Mouse (Mus musculus) embryonic facial prominence, embryonic 14.5 days (tissue): ENCODE measurements around the gene Slc38a2. TPM values are rescaled to one million over a fixed set of nuclear protein-coding genes. Genes with fewer than 3 reads are reported as not detected.

ENCODE experiments used
- ATAC-seq: fragments of 200-750 bp; cut with Nextera tagmentation; 2 replicates; pipeline ENCODE4 v1.8.0; 2017; ENCODE audit warnings: low read depth, moderate number of reproducible peaks, moderate TSS enrichment
- DNase-seq: peaks from one replicate; pipeline ENCODE4 v3.0.0-alpha.2; 2015; ENCODE audit warnings: low spot score
- H3K27ac ChIP-seq: fragments of 300-500 bp; sonication (generic); replicated peaks from 2 replicates; pipeline ENCODE4 v1.5.1; 2014; ENCODE audit warnings: low read depth, mild to moderate bottlenecking, low read length, moderate library complexity
- H3K27me3 ChIP-seq: fragments of 300-500 bp; sonication (generic); replicated peaks from 2 replicates; pipeline ENCODE4 v1.6.1; 2014; ENCODE audit warnings: low read length; ENCODE audit not compliant: control insufficient read depth, insufficient read depth
- H3K36me3 ChIP-seq: fragments of 300-500 bp; sonication (generic); 2 replicates; pipeline ENCODE4 v1.6.1; 2014; ENCODE audit warnings: low read length, mixed read lengths; ENCODE audit not compliant: control insufficient read depth, insufficient read depth
- H3K4me1 ChIP-seq: fragments of 300-500 bp; sonication (generic); 2 replicates; pipeline ENCODE4 v1.6.1; 2014; ENCODE audit warnings: antibody characterized with exemption, low read length; ENCODE audit not compliant: control insufficient read depth, insufficient read depth
- H3K4me2 ChIP-seq: fragments of 300-500 bp; sonication (generic); 2 replicates; pipeline ENCODE4 v1.6.1; 2014; ENCODE audit warnings: low read depth, mild to moderate bottlenecking, low read length, moderate library complexity, mixed read lengths
- H3K4me3 ChIP-seq: fragments of 300-500 bp; sonication (generic); 2 replicates; pipeline ENCODE4 v1.5.1; 2014; ENCODE audit warnings: low read depth, mild to moderate bottlenecking, low read length
- H3K9ac ChIP-seq: fragments of 300-500 bp; sonication (generic); 2 replicates; pipeline ENCODE4 v1.6.1; 2014; ENCODE audit warnings: low read depth, mild to moderate bottlenecking, low read length, moderate library complexity, mixed read lengths
- H3K9me3 ChIP-seq: fragments of 300-500 bp; sonication (generic); 2 replicates; pipeline ENCODE4 v1.6.1; 2016; ENCODE audit warnings: low read length; ENCODE audit not compliant: control insufficient read depth
- WGBS: fragments of 180-500 bp; shearing (Covaris S2); extraction: QIAGEN DNeasy Blood & Tissue Kit; methylation state at CpG from one replicate; pipeline ENCODE4 v1.1.7; 2014; 5-methylcytosine and 5-hydroxymethylcytosine counted together
- polyA plus RNA-seq: library from polyadenylated mRNA; unstranded; fragments of >200 nt; fragmentation: Nextera tagmentation; extraction: Ambion mirVana; gene quantifications from 2 replicates; pipeline ENCODE4 v1.2.1, GENCODE M21; 2014

Gene Slc38a2
- polyA plus RNA-seq, 1 experiment from 2014 or later, result 147 TPM

DNA sequence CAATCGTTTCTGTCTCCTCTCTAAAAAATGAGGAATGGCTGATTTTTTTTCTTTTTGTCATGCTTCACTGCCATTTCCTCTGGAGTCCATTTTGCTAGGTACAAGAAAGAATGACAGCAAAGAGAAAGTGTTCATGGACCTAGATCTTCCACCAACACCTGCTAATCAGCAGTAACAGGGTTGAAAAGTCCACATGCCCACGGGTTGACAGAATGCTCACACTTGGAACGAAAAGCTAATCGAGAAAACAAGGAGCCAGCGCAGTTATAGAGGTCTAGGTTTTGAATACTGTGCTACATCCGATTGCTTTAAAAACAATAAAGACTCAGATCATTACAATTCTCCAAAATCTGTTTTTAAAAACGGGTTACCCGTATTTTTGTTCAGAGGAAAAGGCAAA, 8.9 kb upstream of the Slc38a2 start:
- H3K27ac ChIP-seq, result peak overlapping the region; percentile 100; the same call in 1 of the 2 replicates
- H3K36me3 ChIP-seq, result no peaks in the 10 kb centered on the region

GRCm38 (mm10) chr15:96707936-96708335, 8.4 kb upstream of the Slc38a2 start:
- peaks cover 18% of the 10 kb centered on the region for H3K4me1 ChIP-seq

More for the DNA sequence above, 8.9 kb upstream of the Slc38a2 start:
- DNase-seq (no peak), ATAC-seq (no peak)
- Histone ChIP-seq H3K4me3 (no peak overlapping the region), H3K4me1 (peaks cover 18% of the 10 kb centered on the region), H3K27me3 (no peaks in the 10 kb centered on the region), H3K9ac (no peak overlapping the region), H3K9me3 (no peaks in the 10 kb centered on the region), H3K4me2 (peak overlapping the region; percentile 88; the same call in 1 of the 2 replicates)
- 83% methylated on average over 8 of the region's 8 CpGs for WGBS

DNA sequence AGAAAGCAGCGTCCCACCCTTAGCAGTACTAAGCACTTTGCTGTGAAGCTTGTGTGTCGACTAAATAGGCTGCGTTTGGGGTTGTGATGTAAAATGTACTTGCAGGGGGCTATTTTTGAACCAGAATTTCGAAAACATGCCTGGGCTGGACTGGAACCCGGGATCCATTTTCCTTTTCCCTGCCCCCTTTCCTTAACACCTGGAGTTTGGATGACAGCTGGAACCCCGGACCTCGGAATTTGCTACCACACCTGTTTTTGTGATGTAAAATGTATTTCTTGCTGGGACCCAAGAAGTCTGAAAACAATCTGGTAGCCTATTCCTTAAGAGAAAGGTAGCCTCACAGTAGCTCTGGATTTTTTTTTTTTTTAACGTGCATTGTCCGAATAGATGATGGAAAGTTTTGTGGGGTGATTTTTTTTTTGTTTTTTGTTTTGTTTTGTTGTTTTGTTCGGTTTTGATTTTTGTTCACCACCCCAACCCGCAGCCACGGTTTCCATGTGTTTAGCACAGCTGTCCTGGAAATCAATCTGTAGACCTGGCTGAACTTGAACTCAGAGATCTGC, 3.0 kb upstream of the Slc38a2 start:
- no peak overlapping the region for H3K4me2 ChIP-seq
- DNase-seq (no peak), ATAC-seq (no peak)
- no peak overlapping the region for H3K27ac ChIP-seq
- H3K9me3 ChIP-seq, result no peaks in the 10 kb centered on the region
- WGBS, result 82% methylated on average over 12 of the region's 12 CpGs
- H3K9ac ChIP-seq, result no peak overlapping the region
- H3K4me1 ChIP-seq, result peaks cover 11% of the 10 kb centered on the region
- H3K4me3 ChIP-seq, result no peak overlapping the region
- peaks cover 11% of the 10 kb centered on the region for H3K36me3 ChIP-seq
- no peaks in the 10 kb centered on the region for H3K27me3 ChIP-seq

More at GRCm38 (mm10) chr15:96707936-96708335, 8.4 kb upstream of the Slc38a2 start:
- H3K36me3 ChIP-seq, result no peaks in the 10 kb centered on the region
- DNase-seq (no peak), ATAC-seq (no peak)
- no peak overlapping the region for H3K4me3 ChIP-seq
- H3K27me3 ChIP-seq, result no peaks in the 10 kb centered on the region
- H3K27ac ChIP-seq, result no peak overlapping the region
- H3K9me3 ChIP-seq, result no peaks in the 10 kb centered on the region
- H3K4me2 ChIP-seq, result no peak overlapping the region
- 64% methylated on average over 2 of the region's 2 CpGs for WGBS
- H3K9ac ChIP-seq, result no peak overlapping the region

- no peak for DNase-seq
- WGBS, result 23% methylated on average over 13 of the region's 13 CpGs
- no peaks in the 10 kb centered on the region for H3K27me3 ChIP-seq
- no peak for ATAC-seq
- H3K27ac ChIP-seq, result peak overlapping the region; percentile 98
- peak overlapping the region; percentile 75 for H3K4me3 ChIP-seq
- H3K4me1 ChIP-seq, result peaks cover 26% of the 10 kb centered on the region
- H3K4me2 ChIP-seq, result peak overlapping the region; percentile 92
- no peaks in the 10 kb centered on the region for H3K9me3 ChIP-seq
- peak overlapping the region; percentile 100 for H3K9ac ChIP-seq
- peaks cover 29% of the 10 kb centered on the region for H3K36me3 ChIP-seq
Observed at GRCm38 (mm10) chr15:96700766-96701165, 1.2 kb upstream of the Slc38a2 start.

DNA sequence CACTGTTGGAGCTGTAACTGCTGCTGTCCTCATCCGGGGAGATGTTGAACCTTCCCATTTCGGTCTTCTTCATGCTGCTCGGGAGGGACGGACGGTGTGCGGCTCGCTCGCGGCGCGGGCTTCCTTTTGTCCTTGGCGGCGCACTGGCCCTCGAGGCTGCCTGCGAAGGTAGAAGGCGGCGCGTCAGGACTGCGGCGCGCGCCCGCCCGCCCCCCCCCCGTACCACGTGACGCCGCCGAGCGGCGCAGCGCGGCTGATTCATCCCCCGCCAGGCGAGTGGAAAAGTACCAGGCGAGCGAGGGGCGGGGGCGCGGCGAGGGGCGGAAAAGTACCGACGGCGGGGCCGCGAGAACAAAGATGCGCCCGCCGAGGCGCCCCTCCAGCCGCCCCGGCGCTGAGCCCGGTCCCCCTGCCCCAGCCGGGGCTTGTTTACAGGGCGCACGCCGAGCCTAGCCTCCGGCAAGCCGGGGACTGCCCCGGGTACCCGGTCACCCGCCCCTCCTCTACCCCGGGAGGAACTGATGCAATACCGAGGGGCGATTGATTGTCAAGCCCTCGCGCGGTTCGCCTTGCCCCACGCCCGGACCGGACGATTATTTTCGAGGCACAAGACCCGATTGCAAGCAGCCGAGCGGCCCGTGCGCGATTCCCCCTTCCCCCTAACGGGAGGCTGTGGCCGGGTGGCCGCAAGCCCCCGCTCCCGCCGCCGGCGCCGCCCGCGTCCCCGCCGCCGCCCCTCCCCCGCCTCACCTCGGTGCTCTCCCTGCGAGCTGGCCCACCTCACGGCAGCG, 677 bp downstream of the Slc38a2 start:
- DNase-seq (peak; percentile 89), ATAC-seq (peak; percentile 76)
- Histone ChIP-seq H3K4me3 (peak overlapping the region; percentile 75), H3K4me1 (peaks cover 26% of the 10 kb centered on the region), H3K9me3 (no peaks in the 10 kb centered on the region), H3K27ac (peak overlapping the region; percentile 98), H3K4me2 (peak overlapping the region; percentile 92), H3K9ac (peak overlapping the region; percentile 100), H3K27me3 (no peaks in the 10 kb centered on the region), H3K36me3 (peaks cover 48% of the 10 kb centered on the region)
- 2% methylated on average over 63 of the region's 101 CpGs for WGBS

- 9% methylated on average over 19 of the region's 19 CpGs for WGBS
- Histone ChIP-seq H3K36me3 (peaks cover 56% of the 10 kb centered on the region), H3K4me3 (peak overlapping the region; percentile 75), H3K9ac (peak overlapping the region; percentile 100), H3K4me2 (peak overlapping the region; percentile 92), H3K9me3 (no peaks in the 10 kb centered on the region), H3K27ac (peak overlapping the region; percentile 98), H3K4me1 (peaks cover 26% of the 10 kb centered on the region), H3K27me3 (no peaks in the 10 kb centered on the region)
- peak; percentile 5; the same call in 1 of the 2 replicates for ATAC-seq
- DNase-seq, result no peak
Observed at GRCm38 (mm10) chr15:96697901-96698657, 1.5 kb downstream of the Slc38a2 start.

DNA sequence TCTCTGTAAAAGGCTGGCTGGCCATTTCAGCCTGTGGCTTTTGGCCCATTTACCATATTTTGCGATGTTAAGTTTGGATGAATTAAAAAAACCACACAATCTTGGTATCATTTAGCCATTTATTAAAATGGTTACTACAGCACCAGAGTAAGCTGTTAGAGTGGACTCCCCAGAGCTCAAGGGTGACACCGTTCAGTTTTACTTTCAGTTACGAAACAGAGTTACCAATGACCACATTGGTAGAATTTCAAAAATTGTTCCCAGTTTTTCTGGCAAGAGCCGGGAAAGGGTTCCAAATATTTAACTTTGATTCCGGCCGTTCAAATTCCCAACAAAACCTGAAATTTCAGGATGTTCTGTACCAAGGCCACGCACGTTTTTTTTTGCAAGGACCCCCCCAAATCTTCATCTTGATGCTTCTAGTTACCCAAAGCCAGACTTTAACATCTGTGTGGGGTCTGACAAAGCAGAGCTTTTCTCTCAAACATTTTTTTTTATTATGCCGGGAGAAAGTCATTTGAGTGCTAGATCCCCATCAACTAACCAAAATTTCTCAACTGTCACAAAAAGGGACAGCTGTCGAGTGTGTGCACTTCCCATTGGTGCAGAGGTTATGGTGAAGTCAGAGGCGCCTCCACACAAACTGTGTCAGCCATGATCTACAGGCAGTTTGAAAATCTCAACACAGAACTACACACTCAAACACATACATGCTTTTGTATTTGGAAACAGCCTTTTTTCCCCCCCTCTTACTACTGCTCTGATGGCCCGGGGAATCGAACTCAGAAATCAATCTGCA, 2.8 kb downstream of the Slc38a2 start:
- no peaks in the 10 kb centered on the region for H3K9me3 ChIP-seq
- no peak for ATAC-seq
- H3K4me2 ChIP-seq, result peak overlapping the region; percentile 92
- 49% methylated on average over 13 of the region's 13 CpGs for WGBS
- H3K4me1 ChIP-seq, result peaks cover 26% of the 10 kb centered on the region
- H3K9ac ChIP-seq, result peak overlapping the region; percentile 100
- DNase-seq, result no peak
- H3K4me3 ChIP-seq, result peak overlapping the region; percentile 75
- peaks cover 70% of the 10 kb centered on the region for H3K36me3 ChIP-seq
- no peak overlapping the region for H3K27ac ChIP-seq
- H3K27me3 ChIP-seq, result no peaks in the 10 kb centered on the region
